Mouse (Mus musculus) midbrain, embryonic 14.5 days (tissue): ENCODE results near the gene Olfr1497. TPM values are rescaled to one million over a fixed set of nuclear protein-coding genes. Genes with fewer than 3 reads are reported as not detected.
"Not testable (repeated sequence)": the region's sequence is repeated elsewhere in the genome, so short reads cannot be mapped to it uniquely, and the experiment has no call there.

ENCODE experiments used
- ATAC-seq: fragments of 200-750 bp; cut with Nextera tagmentation; 2 replicates; pipeline ENCODE4 v1.8.0; 2017; ENCODE audit warnings: moderate number of reproducible peaks, moderate library complexity; ENCODE audit not compliant: low FRiP score, low TSS enrichment
- DNase-seq: peaks from one replicate; pipeline ENCODE4 v3.0.0-alpha.2; 2015
- H3K27ac ChIP-seq: fragments of 300-500 bp; sonication (generic); replicated peaks from 2 replicates; pipeline ENCODE4 v1.5.1; 2014; ENCODE audit warnings: mild to moderate bottlenecking, low read depth, low read length, moderate library complexity
- H3K27me3 ChIP-seq: fragments of 300-500 bp; sonication (generic); 2 replicates; pipeline ENCODE4 v1.6.1; 2014; ENCODE audit warnings: low read length, control low read depth, mixed read lengths; ENCODE audit not compliant: control insufficient read depth, insufficient read depth
- H3K36me3 ChIP-seq: fragments of 300-500 bp; sonication (generic); 2 replicates; pipeline ENCODE4 v1.6.1; 2014; ENCODE audit warnings: low read length, control low read depth; ENCODE audit not compliant: control insufficient read depth, insufficient read depth
- H3K4me1 ChIP-seq: fragments of 300-500 bp; sonication (generic); 2 replicates; pipeline ENCODE4 v1.6.1; 2014; ENCODE audit warnings: mild to moderate bottlenecking, antibody characterized with exemption, low read length, control low read depth; ENCODE audit not compliant: control insufficient read depth, insufficient read depth
- H3K4me2 ChIP-seq: fragments of 300-500 bp; sonication (generic); 2 replicates; pipeline ENCODE4 v1.6.1; 2014; ENCODE audit warnings: mild to moderate bottlenecking, low read length, moderate library complexity
- H3K4me3 ChIP-seq: fragments of 300-500 bp; sonication (generic); replicated peaks from 2 replicates; pipeline ENCODE4 v1.5.1; 2014; ENCODE audit warnings: low read depth, low read length
- H3K9ac ChIP-seq: fragments of 300-500 bp; sonication (generic); replicated peaks from 2 replicates; pipeline ENCODE4 v1.6.1; 2014; ENCODE audit warnings: mild to moderate bottlenecking, low read length, moderate library complexity
- H3K9me3 ChIP-seq: fragments of 300-500 bp; sonication (generic); 2 replicates; pipeline ENCODE4 v1.6.1; 2016; ENCODE audit warnings: low read length, control low read depth, mixed read lengths; ENCODE audit not compliant: control insufficient read depth
- WGBS: fragments of 180-500 bp; shearing (Covaris S2); extraction: QIAGEN DNeasy Blood & Tissue Kit; methylation state at CpG from one replicate; pipeline ENCODE4 v1.1.7; 2014; 5-methylcytosine and 5-hydroxymethylcytosine counted together
- polyA plus RNA-seq: library from polyadenylated mRNA; unstranded; fragments of >200 nt; fragmentation: Nextera tagmentation; extraction: Ambion mirVana; gene quantifications from 2 replicates; pipeline ENCODE4 v1.2.1, GENCODE M21; 2014

The Olfr1497 gene
- not detected in 2 replicates for polyA plus RNA-seq

- DNase-seq (no peak), ATAC-seq (no peak)
- Histone ChIP-seq H3K4me3 (no peak within 1 kb of the TSS), H3K27ac (no peak within 1 kb of the TSS), H3K9me3 (no peaks in the 10 kb centered on the region), H3K36me3 (no peaks in the 10 kb centered on the region), H3K4me2 (no peak within 1 kb of the TSS), H3K27me3 (no peaks in the 10 kb centered on the region), H3K9ac (no peak within 1 kb of the TSS), H3K4me1 (no peaks in the 10 kb centered on the region)
These were observed at the start of gene Olfr1497 for GRCm38 (mm10) chr19:13798102-13798501. TSS of gene Olfr1497 (minus strand) at chr19:13798202.

- Histone ChIP-seq H3K27ac (no peak within 1 kb of the TSS), H3K9me3 (no peaks in the 10 kb centered on the region), H3K4me1 (no peaks in the 10 kb centered on the region), H3K4me3 (no peak within 1 kb of the TSS), H3K36me3 (no peaks in the 10 kb centered on the region), H3K9ac (no peak within 1 kb of the TSS), H3K27me3 (no peaks in the 10 kb centered on the region), H3K4me2 (no peak within 1 kb of the TSS)
- DNase-seq (no peak), ATAC-seq (no peak)
These were observed 32.4 kb upstream of the Olfr1497 start, which contains the start of gene Olfr1500 for GRCm38 (mm10) chr19:13830388-13830787. TSS of gene Olfr1500 (minus strand) at chr19:13830488.

- Histone ChIP-seq H3K9ac (no peak overlapping the region), H3K36me3 (no peaks in the 10 kb centered on the region), H3K4me3 (no peak overlapping the region), H3K4me2 (no peak overlapping the region), H3K27ac (no peak overlapping the region), H3K27me3 (no peaks in the 10 kb centered on the region), H3K9me3 (no peaks in the 10 kb centered on the region), H3K4me1 (no peaks in the 10 kb centered on the region)
- WGBS, result 51% methylated on average over 3 of the region's 3 CpGs
- DNase-seq (no peak), ATAC-seq (no peak)
These were observed 30.4 kb upstream of the Olfr1497 start for GRCm38 (mm10) chr19:13828447-13828846.

GRCm38 (mm10) chr19:13820847-13821246, 22.8 kb upstream of the Olfr1497 start:
- no peak overlapping the region for H3K27ac ChIP-seq
- no peak overlapping the region for H3K4me2 ChIP-seq
- DNase-seq, result no peak
- no peak for ATAC-seq
- H3K9ac ChIP-seq, result no peak overlapping the region
- H3K4me3 ChIP-seq, result no peak overlapping the region
- H3K36me3 ChIP-seq, result no peaks in the 10 kb centered on the region
- 78% methylated on average over 5 of the region's 5 CpGs for WGBS
- no peaks in the 10 kb centered on the region for H3K9me3 ChIP-seq
- H3K4me1 ChIP-seq, result no peaks in the 10 kb centered on the region
- H3K27me3 ChIP-seq, result no peaks in the 10 kb centered on the region

GRCm38 (mm10) chr19:13819347-13819746, 21.3 kb upstream of the Olfr1497 start, which contains the start of gene Olfr1499:
TSS of gene Olfr1499 (minus strand) at chr19:13819447.
- Histone ChIP-seq H3K36me3 (no peaks in the 10 kb centered on the region), H3K4me1 (no peaks in the 10 kb centered on the region), H3K4me2 (no peak within 1 kb of the TSS), H3K27ac (no peak within 1 kb of the TSS), H3K9ac (no peak within 1 kb of the TSS), H3K4me3 (no peak within 1 kb of the TSS), H3K9me3 (no peaks in the 10 kb centered on the region), H3K27me3 (no peaks in the 10 kb centered on the region)
- no peak for DNase-seq
- ATAC-seq, result no peak

- ATAC-seq, result no peak
These were observed 20.8 kb upstream of the Olfr1497 start for GRCm38 (mm10) chr19:13818827-13819226.

GRCm38 (mm10) chr19:13812823-13813222, 14.8 kb upstream of the Olfr1497 start:
- H3K4me2 ChIP-seq, result no peak overlapping the region
- no peak for DNase-seq
- H3K9me3 ChIP-seq, result no peaks in the 10 kb centered on the region
- H3K36me3 ChIP-seq, result no peaks in the 10 kb centered on the region
- WGBS, result 66% methylated on average over 2 of the region's 2 CpGs
- no peak for ATAC-seq
- H3K4me1 ChIP-seq, result no peaks in the 10 kb centered on the region
- no peak overlapping the region for H3K27ac ChIP-seq
- no peak overlapping the region for H3K9ac ChIP-seq
- H3K27me3 ChIP-seq, result no peaks in the 10 kb centered on the region
- no peak overlapping the region for H3K4me3 ChIP-seq

More at GRCm38 (mm10) chr19:13818827-13819226, 20.8 kb upstream of the Olfr1497 start:
- H3K9me3 ChIP-seq, result no peaks in the 10 kb centered on the region
- DNase-seq, result peak; percentile 62
- no peak overlapping the region for H3K4me2 ChIP-seq
- H3K4me3 ChIP-seq, result no peak overlapping the region
- no peaks in the 10 kb centered on the region for H3K36me3 ChIP-seq
- no peak overlapping the region for H3K27ac ChIP-seq
- WGBS, result 40% methylated on average over 5 of the region's 5 CpGs
- no peaks in the 10 kb centered on the region for H3K27me3 ChIP-seq
- H3K9ac ChIP-seq, result no peak overlapping the region
- H3K4me1 ChIP-seq, result no peaks in the 10 kb centered on the region

GRCm38 (mm10) chr19:13805486-13805885, 7.5 kb upstream of the Olfr1497 start:
- H3K9ac ChIP-seq, H3K4me3 ChIP-seq, H3K27me3 ChIP-seq, H3K36me3 ChIP-seq, H3K9me3 ChIP-seq, DNase-seq, H3K4me2 ChIP-seq, H3K4me1 ChIP-seq, ATAC-seq, H3K27ac ChIP-seq: not testable (repeated sequence)
- WGBS, result 61% methylated on average over 1 of the region's 1 CpGs

- no peak within 1 kb of the TSS for H3K9ac ChIP-seq
- no peak for DNase-seq
- H3K4me1 ChIP-seq, result no peaks in the 10 kb centered on the region
- H3K36me3 ChIP-seq, result no peaks in the 10 kb centered on the region
- no peaks in the 10 kb centered on the region for H3K27me3 ChIP-seq
- no peak for ATAC-seq
- H3K4me3 ChIP-seq, result no peak within 1 kb of the TSS
- WGBS, result 94% methylated on average over 1 of the region's 1 CpGs
- no peak within 1 kb of the TSS for H3K27ac ChIP-seq
- no peaks in the 10 kb centered on the region for H3K9me3 ChIP-seq
- no peak within 1 kb of the TSS for H3K4me2 ChIP-seq
These were observed 20.4 kb downstream of the Olfr1497 start, which contains the start of gene Olfr1496 for GRCm38 (mm10) chr19:13777578-13777977. TSS of gene Olfr1496 (plus strand) at chr19:13777878.
